Mouse (Mus musculus) urinary bladder, postnatal 14 days (tissue): ENCODE data around the gene Fxn.
"Not testable (repeated sequence)": the region's sequence is repeated elsewhere in the genome, so short reads cannot be mapped to it uniquely, and the experiment has no call there.

ENCODE experiments used
- DNase-seq: peaks from one replicate; pipeline ENCODE4 v3.0.0; 2021; ENCODE audit warnings: low spot score

The Fxn gene

GRCm38 (mm10) chr19:24241799-24242546 is 38.4 kb downstream of the Fxn start:
- no peak for DNase-seq

GRCm38 (mm10) chr19:24241271-24241670 is 39.1 kb downstream of the Fxn start:
- DNase-seq = no peak

- DNase-seq = no peak
Measured at GRCm38 (mm10) chr19:24238011-24238410, 42.4 kb downstream of the Fxn start.

GRCm38 (mm10) chr19:24232356-24232755 is 48.0 kb downstream of the Fxn start:
- DNase-seq = not testable (repeated sequence)

GRCm38 (mm10) chr19:24225305-24225696 is 55.1 kb downstream of the Fxn start:
- peak; percentile 89 for DNase-seq

GRCm38 (mm10) chr19:24224500-24225304 is 55.7 kb downstream of the Fxn start, which contains the start of gene Tjp2:
Gene Tjp2, minus strand, starts transcription at chr19:24225030.
- DNase-seq = peak; percentile 78

- peak; percentile 23 for DNase-seq
Measured at GRCm38 (mm10) chr19:24223851-24224251, 56.6 kb downstream of the Fxn start.

- no peak for DNase-seq
Measured at GRCm38 (mm10) chr19:24221455-24221854, 59.0 kb downstream of the Fxn start.

- no peak for DNase-seq
Measured at GRCm38 (mm10) chr19:24220795-24221445, 59.5 kb downstream of the Fxn start.

GRCm38 (mm10) chr19:24219011-24219410 is 61.4 kb downstream of the Fxn start:
- no peak for DNase-seq

GRCm38 (mm10) chr19:24218291-24218690 is 62.1 kb downstream of the Fxn start:
- no peak for DNase-seq

- DNase-seq = no peak
Measured at GRCm38 (mm10) chr19:24217851-24218250, 62.6 kb downstream of the Fxn start.

- no peak for DNase-seq
Measured at GRCm38 (mm10) chr19:24216771-24217170, 63.6 kb downstream of the Fxn start.

- no peak for DNase-seq
Measured at GRCm38 (mm10) chr19:24214939-24215338, 65.5 kb downstream of the Fxn start.

- no peak for DNase-seq
Measured at GRCm38 (mm10) chr19:24213299-24213698, 67.1 kb downstream of the Fxn start.

GRCm38 (mm10) chr19:24212552-24213249 is 67.7 kb downstream of the Fxn start:
- no peak for DNase-seq
